Mouse (Mus musculus) midbrain, embryonic 15.5 days (tissue): ENCODE results near the gene Prl. TPM values are rescaled to one million over a fixed set of nuclear protein-coding genes. Genes with fewer than 3 reads are reported as not detected.
"Not testable (repeated sequence)": the region's sequence is repeated elsewhere in the genome, so short reads cannot be mapped to it uniquely, and the experiment has no call there.

Source experiments
- ATAC-seq: fragments of 200-750 bp; cut with Nextera tagmentation; replicated peaks from 2 replicates; pipeline ENCODE4 v1.8.0; 2017; ENCODE audit warnings: moderate TSS enrichment
- H3K27ac ChIP-seq: fragments of 300-500 bp; sonication (generic); 2 replicates; pipeline ENCODE4 v1.5.1; 2015; ENCODE audit warnings: mild to moderate bottlenecking, inconsistent platforms
- H3K27me3 ChIP-seq: fragments of 300-500 bp; sonication (generic); replicated peaks from 2 replicates; pipeline ENCODE4 v1.6.1; 2015; ENCODE audit warnings: inconsistent platforms
- H3K36me3 ChIP-seq: fragments of 300-500 bp; sonication (generic); replicated peaks from 2 replicates; pipeline ENCODE4 v1.6.1; 2015; ENCODE audit warnings: inconsistent platforms
- H3K4me1 ChIP-seq: fragments of 300-500 bp; sonication (generic); 2 replicates; pipeline ENCODE4 v1.6.1; 2015; ENCODE audit warnings: inconsistent platforms
- H3K4me2 ChIP-seq: fragments of 300-500 bp; sonication (generic); 2 replicates; pipeline ENCODE4 v1.6.1; 2015; ENCODE audit warnings: inconsistent platforms, mild to moderate bottlenecking, moderate library complexity
- H3K4me3 ChIP-seq: fragments of 300-500 bp; sonication (generic); 2 replicates; pipeline ENCODE4 v1.5.1; 2015; ENCODE audit warnings: mild to moderate bottlenecking, inconsistent platforms
- H3K9ac ChIP-seq: fragments of 300-500 bp; sonication (generic); 2 replicates; pipeline ENCODE4 v1.6.1; 2015; ENCODE audit warnings: mild to moderate bottlenecking, inconsistent platforms
- H3K9me3 ChIP-seq: fragments of 300-500 bp; sonication (generic); 2 replicates; pipeline ENCODE4 v1.6.1; 2016; ENCODE audit warnings: inconsistent platforms
- WGBS: fragments of 180-500 bp; shearing (Covaris S2); methylation state at CpG from one replicate; pipeline ENCODE4 v1.1.7; 2015; ENCODE audit warnings: mixed read lengths; 5-methylcytosine and 5-hydroxymethylcytosine counted together
- polyA plus RNA-seq: library from polyadenylated mRNA; unstranded; fragments of >200 nt; fragmentation: Nextera tagmentation; extraction: Ambion mirVana; gene quantifications from 2 replicates; pipeline ENCODE4 v1.2.1, GENCODE M21; 2015

Prl gene
- not detected in 2 replicates for polyA plus RNA-seq

- 96% methylated on average over 1 of the region's 1 CpGs for WGBS
Measured at GRCm38 (mm10) chr13:27057270-27057669, at the start of gene Prl. Prl (plus strand) TSS chr13:27057570.

GRCm38 (mm10) chr13:27026614-27027013 is 30.8 kb upstream of the Prl start:
- Histone ChIP-seq H3K4me3 (no peak overlapping the region), H3K9me3 (no peaks in the 10 kb centered on the region), H3K4me2 (no peak overlapping the region), H3K4me1 (peaks cover 6% of the 10 kb centered on the region; the same call in 1 of the 2 replicates), H3K36me3 (no peaks in the 10 kb centered on the region), H3K27ac (no peak overlapping the region), H3K9ac (no peak overlapping the region), H3K27me3 (no peaks in the 10 kb centered on the region)
- ATAC-seq = no peak
- 87% methylated on average over 1 of the region's 1 CpGs for WGBS

More at GRCm38 (mm10) chr13:27057270-27057669, at the start of gene Prl:
- Histone ChIP-seq H3K4me1 (no peaks in the 10 kb centered on the region), H3K4me2 (no peak within 1 kb of the TSS), H3K9ac (no peak within 1 kb of the TSS), H3K27ac (no peak within 1 kb of the TSS), H3K9me3 (no peaks in the 10 kb centered on the region), H3K27me3 (no peaks in the 10 kb centered on the region), H3K36me3 (no peaks in the 10 kb centered on the region), H3K4me3 (no peak within 1 kb of the TSS)
- no peak for ATAC-seq

- H3K27ac ChIP-seq = no peak overlapping the region
- 96% methylated on average over 1 of the region's 1 CpGs for WGBS
- H3K4me3 ChIP-seq = no peak overlapping the region
- no peaks in the 10 kb centered on the region for H3K27me3 ChIP-seq
- peaks cover 7% of the 10 kb centered on the region; the same call in 1 of the 2 replicates for H3K4me1 ChIP-seq
- H3K4me2 ChIP-seq = no peak overlapping the region
- no peaks in the 10 kb centered on the region for H3K36me3 ChIP-seq
- H3K9ac ChIP-seq = no peak overlapping the region
- no peak for ATAC-seq
- H3K9me3 ChIP-seq = no peaks in the 10 kb centered on the region
Measured at GRCm38 (mm10) chr13:27027376-27027775, 30.0 kb upstream of the Prl start.

- Histone ChIP-seq H3K4me2 (no peak overlapping the region), H3K27me3 (no peaks in the 10 kb centered on the region)
- ATAC-seq = no peak
Measured at GRCm38 (mm10) chr13:27028501-27029240, 28.7 kb upstream of the Prl start.

GRCm38 (mm10) chr13:27031101-27031852 is 26.1 kb upstream of the Prl start:
- no peak overlapping the region for H3K9ac ChIP-seq
- peaks cover 7% of the 10 kb centered on the region; the same call in 1 of the 2 replicates for H3K4me1 ChIP-seq
- H3K27me3 ChIP-seq = no peaks in the 10 kb centered on the region
- no peaks in the 10 kb centered on the region for H3K9me3 ChIP-seq
- H3K4me3 ChIP-seq = no peak overlapping the region
- peak; percentile 58; the same call in 1 of the 2 replicates for ATAC-seq
- H3K27ac ChIP-seq = peak overlapping the region; percentile 25; the same call in 1 of the 2 replicates
- H3K36me3 ChIP-seq = no peaks in the 10 kb centered on the region
- WGBS = 11% methylated on average over 4 of the region's 4 CpGs
- no peak overlapping the region for H3K4me2 ChIP-seq

More at GRCm38 (mm10) chr13:27028501-27029240, 28.7 kb upstream of the Prl start:
- no peak overlapping the region for H3K27ac ChIP-seq
- H3K36me3 ChIP-seq = no peaks in the 10 kb centered on the region
- H3K4me3 ChIP-seq = no peak overlapping the region
- WGBS = 93% methylated on average over 2 of the region's 2 CpGs
- no peak overlapping the region for H3K9ac ChIP-seq
- H3K9me3 ChIP-seq = no peaks in the 10 kb centered on the region
- H3K4me1 ChIP-seq = peaks cover 7% of the 10 kb centered on the region; the same call in 1 of the 2 replicates

- no peak overlapping the region for H3K4me2 ChIP-seq
- no peaks in the 10 kb centered on the region for H3K9me3 ChIP-seq
- no peak overlapping the region for H3K9ac ChIP-seq
- H3K4me1 ChIP-seq = peaks cover 7% of the 10 kb centered on the region; the same call in 1 of the 2 replicates
- no peak for ATAC-seq
- H3K4me3 ChIP-seq = no peak overlapping the region
- no peaks in the 10 kb centered on the region for H3K27me3 ChIP-seq
- 59% methylated on average over 1 of the region's 1 CpGs for WGBS
- 0 out of 2 replicates have a peak overlapping the region, but pooled peaks have one; percentile 25 for H3K27ac ChIP-seq
- no peaks in the 10 kb centered on the region for H3K36me3 ChIP-seq
Measured at GRCm38 (mm10) chr13:27031853-27032240, 25.5 kb upstream of the Prl start.

GRCm38 (mm10) chr13:27032998-27033397 is 24.4 kb upstream of the Prl start:
- Histone ChIP-seq H3K4me3 (no peak overlapping the region), H3K27ac (no peak overlapping the region), H3K27me3 (no peaks in the 10 kb centered on the region), H3K36me3 (no peaks in the 10 kb centered on the region), H3K4me2 (no peak overlapping the region), H3K9me3 (no peaks in the 10 kb centered on the region), H3K4me1 (peaks cover 7% of the 10 kb centered on the region; the same call in 1 of the 2 replicates), H3K9ac (no peak overlapping the region)
- WGBS = 92% methylated on average over 2 of the region's 2 CpGs
- ATAC-seq = no peak

GRCm38 (mm10) chr13:27042185-27042584 is 15.2 kb upstream of the Prl start:
- Histone ChIP-seq H3K4me2 (no peak overlapping the region), H3K9ac (no peak overlapping the region), H3K36me3 (no peaks in the 10 kb centered on the region), H3K4me3 (no peak overlapping the region), H3K27me3 (no peaks in the 10 kb centered on the region), H3K27ac (no peak overlapping the region), H3K9me3 (no peaks in the 10 kb centered on the region), H3K4me1 (no peaks in the 10 kb centered on the region)
- ATAC-seq = no peak
- WGBS = 87% methylated on average over 2 of the region's 2 CpGs

GRCm38 (mm10) chr13:27043326-27043725 is 14.0 kb upstream of the Prl start:
- Histone ChIP-seq H3K9me3 (no peaks in the 10 kb centered on the region), H3K27me3 (no peaks in the 10 kb centered on the region), H3K9ac (no peak overlapping the region), H3K4me2 (no peak overlapping the region), H3K36me3 (no peaks in the 10 kb centered on the region), H3K4me3 (no peak overlapping the region), H3K4me1 (no peaks in the 10 kb centered on the region), H3K27ac (no peak overlapping the region)
- ATAC-seq = no peak
- 79% methylated on average over 1 of the region's 1 CpGs for WGBS

GRCm38 (mm10) chr13:27059177-27059576 is 1.8 kb downstream of the Prl start:
- no peak for ATAC-seq
- Histone ChIP-seq H3K9me3 (no peaks in the 10 kb centered on the region), H3K9ac (no peak overlapping the region), H3K4me2 (no peak overlapping the region), H3K27ac (no peak overlapping the region), H3K4me3 (no peak overlapping the region), H3K27me3 (no peaks in the 10 kb centered on the region), H3K4me1 (no peaks in the 10 kb centered on the region), H3K36me3 (no peaks in the 10 kb centered on the region)
- 90% methylated on average over 7 of the region's 7 CpGs for WGBS

GRCm38 (mm10) chr13:27093890-27094289 is 36.5 kb downstream of the Prl start, which contains the start of gene Prl3d1:
Prl3d1 (plus strand) TSS chr13:27094190.
- not testable (repeated sequence) for H3K27me3 ChIP-seq, H3K4me1 ChIP-seq, ATAC-seq, H3K4me3 ChIP-seq, H3K36me3 ChIP-seq, H3K27ac ChIP-seq, H3K4me2 ChIP-seq, H3K9ac ChIP-seq, H3K9me3 ChIP-seq
- WGBS = 95% methylated on average over 5 of the region's 5 CpGs
